In genomic region chr3:121968621-121969020, GRCm38 (mm10) we compare ENCODE assay signal across 8 mouse cellular contexts. TPM values are rescaled to one million over a fixed set of nuclear protein-coding genes. Genes with fewer than 3 reads are reported as not detected.
DNase-seq lines count a peak whose midpoint lies in the region; ATAC-seq and TF ChIP-seq lines count a peak whose summit lies in the region.

No protein-coding gene starts in this region.

- TF ChIP-seq EP300 in liver, postnatal 0 days (IDR thresholded peaks at IDR 0.05; ENCODE audit: low read depth) = no peak

- no peaks in the 10 kb centered on the region for H3K9me3 ChIP-seq in intestine, postnatal 0 days (ENCODE audit: control insufficient read depth)
- H3K9me3 ChIP-seq in liver, postnatal 0 days (ENCODE audit: low read length) = no peaks in the 10 kb centered on the region

- 18% methylated on average over 8 of the region's 8 CpGs for WGBS in intestine, postnatal 0 days
- 17% methylated on average over 8 of the region's 8 CpGs for WGBS in liver, postnatal 0 days (ENCODE audit: insufficient replicate concordance)

- 0 out of 2 replicates have a peak, but pooled peaks cover 4% of the 10 kb centered on the region for H3K4me1 ChIP-seq in intestine, postnatal 0 days (replicated peaks; ENCODE audit: control insufficient read depth, insufficient read depth, low read length)
- peaks cover 6% of the 10 kb centered on the region; the same call in 1 of the 2 replicates for H3K4me1 ChIP-seq in liver, postnatal 0 days (ENCODE audit: insufficient read depth)

- DNase-seq in cerebellum, postnatal 10 days = peak; percentile 82 to 85
- DNase-seq in cerebellum, adult 18-20 months = no peak
- peak; percentile 75 for DNase-seq in adrenal gland, postnatal 10 days
- DNase-seq in gastrocnemius, postnatal 10 days = peak; percentile 52
- peak; percentile 18 for DNase-seq in liver, postnatal 0 days
- peak; percentile 27 for DNase-seq in retina, postnatal 1 day
- DNase-seq in thymus, postnatal 4 days = no peak

- no peak for TF ChIP-seq CTCF in intestine, postnatal 0 days (IDR thresholded peaks at IDR 0.05; ENCODE audit: low read depth)
- TF ChIP-seq CTCF in liver, postnatal 0 days (IDR thresholded peaks at IDR 0.05; ENCODE audit: low read depth) = no peak

- H3K27me3 ChIP-seq in intestine, postnatal 0 days (replicated peaks; ENCODE audit: control insufficient read depth, insufficient read depth, low read length) = no peaks in the 10 kb centered on the region
- H3K27me3 ChIP-seq in liver, postnatal 0 days (ENCODE audit: insufficient read depth, low read length) = no peaks in the 10 kb centered on the region

- no peak overlapping the region for H3K27ac ChIP-seq in intestine, postnatal 0 days (ENCODE audit: low read depth, low read length)
- H3K27ac ChIP-seq in liver, postnatal 0 days (ENCODE audit: low read depth) = peak overlapping the region; percentile 45; the same call in 1 of the 2 replicates

- H3K4me3 ChIP-seq in intestine, postnatal 0 days (ENCODE audit: low read depth, low read length) = peak overlapping the region; percentile 69
- peak overlapping the region; percentile 61 for H3K4me3 ChIP-seq in liver, postnatal 0 days (ENCODE audit: low read depth, low read length)

- ATAC-seq in intestine, postnatal 0 days = no peak
- ATAC-seq in liver, postnatal 0 days = no peak

- peak overlapping the region; percentile 84 for H3K4me2 ChIP-seq in intestine, postnatal 0 days (replicated peaks; ENCODE audit: low read depth)
- H3K4me2 ChIP-seq in liver, postnatal 0 days (ENCODE audit: low read depth, low read length) = peak overlapping the region; percentile 72

- H3K9ac ChIP-seq in intestine, postnatal 0 days (ENCODE audit: low read depth, low read length) = no peak overlapping the region
- H3K9ac ChIP-seq in liver, postnatal 0 days (replicated peaks) = peak overlapping the region; percentile 61

- no peaks in the 10 kb centered on the region for H3K36me3 ChIP-seq in intestine, postnatal 0 days (ENCODE audit: control insufficient read depth, insufficient read depth)
- H3K36me3 ChIP-seq in liver, postnatal 0 days (replicated peaks; ENCODE audit: insufficient read depth, low read length) = no peaks in the 10 kb centered on the region

RNA-seq across cellular contexts. Expression of gene Arhgap29, which starts 16.3 kb away (rescaled TPM):
- total RNA-seq in adrenal gland, postnatal 10 days (2021) = 100 to 1,000 TPM in 1 of 2 experiments, 10 to 100 TPM in 1; 90.5 to 102 TPM
- 10 to 100 TPM; 40.9 to 54.1 TPM for total RNA-seq in gastrocnemius, postnatal 10 days (2021)
- 10.3 and 14.2 TPM in 2 replicates for polyA plus RNA-seq in intestine, postnatal 0 days (2015; fragmentation: Nextera tagmentation; extraction: Ambion mirVana)
- 7.3 and 10.4 TPM in 2 replicates for polyA plus RNA-seq in liver, postnatal 0 days (2015; fragmentation: Nextera tagmentation; extraction: Ambion mirVana)

Comparison
In these comparisons a context has a peak if more than half of its experiments do, and no peak if none do; other contexts are left out.
1. DNase-seq: peak in cerebellum, postnatal 10 days (2 of 2), adrenal gland, postnatal 10 days (single experiment), gastrocnemius, postnatal 10 days (single experiment), liver, postnatal 0 days (single experiment) and retina, postnatal 1 day (single experiment); none in cerebellum, adult 18-20 months (0 of 2) and thymus, postnatal 4 days (single experiment).